In genomic region chr4:147125870-147126269, GRCm38 (mm10) we compare ENCODE assay signal across 7 mouse cellular contexts. TPM values are rescaled to one million over a fixed set of nuclear protein-coding genes. Genes with fewer than 3 reads are reported as not detected.
DNase-seq lines count a peak whose midpoint lies in the region; ATAC-seq and TF ChIP-seq lines count a peak whose summit lies in the region.
"Not testable (repeated sequence)": the region's sequence is repeated elsewhere in the genome, so short reads cannot be mapped to it uniquely, and the experiment has no call there.

No protein-coding gene starts in this region.

- not testable (repeated sequence) for ATAC-seq in midbrain, embryonic 11.5 days (ENCODE audit: low FRiP score); stomach, postnatal 0 days (ENCODE audit: low FRiP score, low TSS enrichment)

- H3K4me1 ChIP-seq in E14TG2a.4 (replicated peaks; ENCODE audit: low read depth, low read length) = peaks cover 30% of the 10 kb centered on the region
- H3K4me1 ChIP-seq in midbrain, embryonic 11.5 days (ENCODE audit: control insufficient read depth, insufficient read depth, low read length); stomach, postnatal 0 days (replicated peaks; ENCODE audit: control insufficient read depth, insufficient read depth): not testable (repeated sequence)

- not testable (repeated sequence) for H3K27me3 ChIP-seq in E14TG2a.4 (ENCODE audit: insufficient read depth, low read length); midbrain, embryonic 11.5 days (ENCODE audit: control insufficient read depth, insufficient read depth, low read length); stomach, postnatal 0 days (ENCODE audit: control insufficient read depth, insufficient read depth, low read length)

- 87% methylated on average over 4 of the region's 4 CpGs for WGBS in midbrain, embryonic 11.5 days
- 81% methylated on average over 4 of the region's 4 CpGs for WGBS in stomach, postnatal 0 days

- H3K4me2 ChIP-seq in midbrain, embryonic 11.5 days; stomach, postnatal 0 days (replicated peaks; ENCODE audit: low read depth): not testable (repeated sequence)

- not testable (repeated sequence) for H3K9me3 ChIP-seq in E14TG2a.4 (ENCODE audit: low read length); midbrain, embryonic 11.5 days (ENCODE audit: control insufficient read depth, low read length)
- peaks cover 11% of the 10 kb centered on the region; the same call in 1 of the 2 replicates for H3K9me3 ChIP-seq in stomach, postnatal 0 days (ENCODE audit: control insufficient read depth, low read length)

- not testable (repeated sequence) for TF ChIP-seq CTCF in E14TG2a.4 (conservative IDR thresholded peaks at IDR 0.05; ENCODE audit: low read length); stomach, postnatal 0 days (IDR thresholded peaks at IDR 0.05; ENCODE audit: low read depth)

- H3K4me3 ChIP-seq in E14TG2a.4 (replicated peaks; ENCODE audit: low read length) = 0 out of 2 replicates have a peak overlapping the region, but pooled peaks have one; percentile 0
- H3K4me3 ChIP-seq in midbrain, embryonic 11.5 days (ENCODE audit: low read depth, low read length); stomach, postnatal 0 days (ENCODE audit: low read depth, low read length): not testable (repeated sequence)

- not testable (repeated sequence) for H3K36me3 ChIP-seq in E14TG2a.4 (ENCODE audit: insufficient read depth, low read length); midbrain, embryonic 11.5 days (ENCODE audit: control insufficient read depth, insufficient read depth, low read length); stomach, postnatal 0 days (ENCODE audit: control insufficient read depth, insufficient read depth, low read length)

- not testable (repeated sequence) for H3K27ac ChIP-seq in midbrain, embryonic 11.5 days (ENCODE audit: low read depth, low read length); stomach, postnatal 0 days (replicated peaks)

- DNase-seq in embryo, embryonic 9.5 days (ENCODE audit: extremely low spot score) = peak; percentile 0
- DNase-seq in heart, adult 11 months = peak; percentile 88
- peak; percentile 9 for DNase-seq in kidney, postnatal 14 days
- DNase-seq in midbrain, embryonic 11.5 days (ENCODE audit: low spot score, missing footprints) = peak; percentile 68
- peak; percentile 16 for DNase-seq in stomach, postnatal 0 days (ENCODE audit: low spot score)
- peak; percentile 2 for DNase-seq in yolk sac, embryonic 10.5 days (ENCODE audit: low spot score)

- TF ChIP-seq EP300 in stomach, postnatal 0 days (optimal IDR thresholded peaks at IDR 0.05) = not testable (repeated sequence)

- not testable (repeated sequence) for H3K9ac ChIP-seq in midbrain, embryonic 11.5 days (ENCODE audit: low read length); stomach, postnatal 0 days (ENCODE audit: low read length)

RNA-seq across cellular contexts. Expression of gene Zfp991, which starts 6.0 kb away (rescaled TPM):
- polyA plus RNA-seq in midbrain, embryonic 11.5 days (2014; fragmentation: Nextera tagmentation; extraction: Ambion mirVana) = 7.9 and 8.7 TPM in 2 replicates
- 3.9 and 4.3 TPM in 2 replicates for polyA plus RNA-seq in stomach, postnatal 0 days (2015; fragmentation: Nextera tagmentation; extraction: Ambion mirVana)

Comparison
In these comparisons a context has a peak if more than half of its experiments do, and no peak if none do; other contexts are left out.
1. DNase-seq: peak in every context shown above with its lines; median percentile 88 in heart, adult 11 months; 68 in midbrain, embryonic 11.5 days; 16 in stomach, postnatal 0 days; 9 in kidney, postnatal 14 days; 2 in yolk sac, embryonic 10.5 days; 0 in embryo, embryonic 9.5 days.